Mouse (Mus musculus) liver, postnatal 0 days (tissue): ENCODE results near the gene Sephs1. TPM values are rescaled to one million over a fixed set of nuclear protein-coding genes. Genes with fewer than 3 reads are reported as not detected.

Experiments used
- ATAC-seq: fragments of 200-750 bp; cut with Nextera tagmentation; 2 replicates; pipeline ENCODE4 v1.8.0; 2017; ENCODE audit warnings: mild to moderate bottlenecking, moderate library complexity
- DNase-seq: peaks from one replicate; pipeline ENCODE4 v3.0.0-alpha.2; 2016
- H3K27ac ChIP-seq: fragments of 300-500 bp; sonication (generic); 2 replicates; pipeline ENCODE4 v1.5.1; 2014; ENCODE audit warnings: antibody characterized with exemption, moderate library complexity, mild to moderate bottlenecking, low read depth
- H3K27me3 ChIP-seq: fragments of 300-500 bp; sonication (generic); 2 replicates; pipeline ENCODE4 v1.6.1; 2014; ENCODE audit warnings: low read length, control low read depth, mixed read lengths; ENCODE audit not compliant: insufficient read depth
- H3K36me3 ChIP-seq: fragments of 300-500 bp; sonication (generic); replicated peaks from 2 replicates; pipeline ENCODE4 v1.6.1; 2014; ENCODE audit warnings: mild to moderate bottlenecking, control low read depth, low read length, moderate library complexity, mixed read lengths; ENCODE audit not compliant: insufficient read depth
- H3K4me1 ChIP-seq: fragments of 300-500 bp; sonication (generic); 2 replicates; pipeline ENCODE4 v1.6.1; 2014; ENCODE audit warnings: antibody characterized with exemption, mild to moderate bottlenecking, control low read depth; ENCODE audit not compliant: insufficient read depth
- H3K4me2 ChIP-seq: fragments of 300-500 bp; sonication (generic); 2 replicates; pipeline ENCODE4 v1.6.1; 2014; ENCODE audit warnings: low read depth, mild to moderate bottlenecking, low read length, moderate library complexity, mixed read lengths
- H3K4me3 ChIP-seq: fragments of 300-500 bp; sonication (generic); 2 replicates; pipeline ENCODE4 v1.5.1; 2014; ENCODE audit warnings: low read depth, low read length
- H3K9ac ChIP-seq: fragments of 300-500 bp; sonication (generic); replicated peaks from 2 replicates; pipeline ENCODE4 v1.6.1; 2014; ENCODE audit warnings: mild to moderate bottlenecking, moderate library complexity
- H3K9me3 ChIP-seq: fragments of 300-500 bp; sonication (generic); 2 replicates; pipeline ENCODE4 v1.6.1; 2016; ENCODE audit warnings: mild to moderate bottlenecking, control low read depth, low read length, mixed read lengths
- CTCF ChIP-seq: sonication (generic); IDR thresholded peaks from 2 replicates; pipeline ENCODE4 v1.5.1; 2016; ENCODE audit warnings: antibody characterized with exemption, low read depth
- EP300 ChIP-seq: IDR thresholded peaks from 2 replicates; pipeline ENCODE4 v1.6.1; 2016; ENCODE audit warnings: antibody characterized with exemption, low read depth, mild to moderate bottlenecking
- WGBS: fragments of 180-500 bp; shearing (Covaris S2); extraction: QIAGEN DNeasy Blood & Tissue Kit; methylation state at CpG from one replicate; pipeline ENCODE4 v1.1.7; 2014; ENCODE audit not compliant: insufficient replicate concordance; 5-methylcytosine and 5-hydroxymethylcytosine counted together
- polyA plus RNA-seq: library from polyadenylated mRNA; unstranded; fragments of >200 nt; fragmentation: Nextera tagmentation; extraction: Ambion mirVana; gene quantifications from 2 replicates; pipeline ENCODE4 v1.2.1, GENCODE M21; 2015

Sephs1 gene
- polyA plus RNA-seq, 1 experiment from 2014 or later = 23.8 TPM

GRCm38 (mm10) chr2:4950986-4951385 is 69.6 kb downstream of the Sephs1 start:
- H3K9ac ChIP-seq = no peak overlapping the region
- H3K27me3 ChIP-seq = no peaks in the 10 kb centered on the region
- H3K36me3 ChIP-seq = no peaks in the 10 kb centered on the region
- no peaks in the 10 kb centered on the region for H3K4me1 ChIP-seq
- no peak overlapping the region for H3K4me3 ChIP-seq
- no peak overlapping the region for H3K27ac ChIP-seq
- ATAC-seq (no peak), DNase-seq (no peak)
- H3K4me2 ChIP-seq = no peak overlapping the region
- WGBS = 71% methylated on average over 2 of the region's 2 CpGs
- no peak for TF ChIP-seq EP300
- TF ChIP-seq CTCF = no peak
- H3K9me3 ChIP-seq = no peaks in the 10 kb centered on the region

GRCm38 (mm10) chr2:4954216-4954760 is 72.9 kb downstream of the Sephs1 start:
- H3K9me3 ChIP-seq = no peaks in the 10 kb centered on the region
- DNase-seq = no peak
- TF ChIP-seq EP300 (no peak), CTCF (no peak)
- H3K4me3 ChIP-seq = no peak overlapping the region
- H3K4me1 ChIP-seq = no peaks in the 10 kb centered on the region
- H3K36me3 ChIP-seq = no peaks in the 10 kb centered on the region
- no peaks in the 10 kb centered on the region for H3K27me3 ChIP-seq
- no peak overlapping the region for H3K4me2 ChIP-seq
- 78% methylated on average over 6 of the region's 6 CpGs for WGBS
- no peak overlapping the region for H3K9ac ChIP-seq
- H3K27ac ChIP-seq = no peak overlapping the region
- ATAC-seq = no peak

GRCm38 (mm10) chr2:4958039-4958438 is 76.7 kb downstream of the Sephs1 start:
- TF ChIP-seq EP300 (no peak), CTCF (no peak)
- Histone ChIP-seq H3K27ac (no peak overlapping the region), H3K4me3 (no peak overlapping the region), H3K9me3 (no peaks in the 10 kb centered on the region), H3K9ac (no peak overlapping the region), H3K27me3 (no peaks in the 10 kb centered on the region), H3K4me2 (no peak overlapping the region), H3K4me1 (no peaks in the 10 kb centered on the region), H3K36me3 (no peaks in the 10 kb centered on the region)
- no peak for DNase-seq
- 85% methylated on average over 12 of the region's 12 CpGs for WGBS
- no peak for ATAC-seq

Other genes starting within 250 kb of the Sephs1 start
- gene Prpf18, start 229.5 kb upstream of the Sephs1 start, polyA plus RNA-seq = 16.2 and 17.1 TPM in 2 replicates
- gene Bend7, start 163.7 kb upstream of the Sephs1 start, polyA plus RNA-seq = 2.6 and 3.5 TPM in 2 replicates
- 608 and 753 TPM in 2 replicates for gene Phyh, start 37.5 kb downstream of the Sephs1 start, polyA plus RNA-seq
- not detected in 2 replicates for gene Ucma, start 94.6 kb downstream of the Sephs1 start, polyA plus RNA-seq
- gene Mcm10, start 131.2 kb downstream of the Sephs1 start, polyA plus RNA-seq = 10.5 and 12.2 TPM in 2 replicates
- 41.0 and 42.0 TPM in 2 replicates for gene Optn, start 182.5 kb downstream of the Sephs1 start, polyA plus RNA-seq